ENCODE assay signal across 23 mouse cellular contexts in genomic region chr4:149504363-149504762, GRCm38 (mm10). TPM values are rescaled to one million over a fixed set of nuclear protein-coding genes. Genes with fewer than 3 reads are reported as not detected.
DNase-seq lines count a peak whose midpoint lies in the region; ATAC-seq and TF ChIP-seq lines count a peak whose summit lies in the region.
"Had no signal": no experiment of that assay in that cellular context is flagged by ENCODE, and none has a peak within 500 bp of the region (broad histone marks: within the 10 kb centered on the region; RNA-seq: fewer than 3 reads in every experiment).

No protein-coding gene starts in this region.

- in situ Hi-C loops in ES-E14 (cut with MboI; ENCODE audit: low sequenced_read_pairs in 2 of 2, unreplicated experiment in 2 of 2): no loop called here

- H3K36me3 ChIP-seq in lung, embryonic 14.5 days (ENCODE audit: insufficient read depth): peaks cover 27% of the 10 kb centered on the region
- peaks cover 4% of the 10 kb centered on the region for H3K36me3 ChIP-seq in ES-E14 (ENCODE audit: control insufficient read depth, insufficient read depth, low read length, poor library complexity, severe bottlenecking)
- peaks cover 24% of the 10 kb centered on the region; the same call in 1 of the 2 replicates for H3K36me3 ChIP-seq in embryonic facial prominence, embryonic 15.5 days
- H3K36me3 ChIP-seq in limb, embryonic 11.5 days (ENCODE audit: control insufficient read depth, insufficient read depth, low read length): peaks cover 2% of the 10 kb centered on the region; the same call in 1 of the 2 replicates

- H3K4me3 ChIP-seq in lung, embryonic 14.5 days (ENCODE audit: low read depth, low read length): no peak overlapping the region
- H3K4me3 ChIP-seq in ES-E14 (ENCODE audit: insufficient read depth in 1 of 2, low read depth in 1 of 2, low read length in 2 of 2, poor library complexity in 1 of 2, severe bottlenecking in 1 of 2): no peak overlapping the region
- no peak overlapping the region for H3K4me3 ChIP-seq in embryonic facial prominence, embryonic 15.5 days (replicated peaks)
- H3K4me3 ChIP-seq in limb, embryonic 11.5 days (ENCODE audit: low read depth, low read length): no peak overlapping the region

- no peak for TF ChIP-seq CTCF in lung, embryonic 14.5 days (IDR thresholded peaks at IDR 0.05; ENCODE audit: low read depth)

- no peak for ATAC-seq in lung, embryonic 14.5 days (ENCODE audit: insufficient read depth)
- no peak for ATAC-seq in embryonic facial prominence, embryonic 15.5 days (ENCODE audit: insufficient number of reproducible peaks, low FRiP score, low TSS enrichment, low read depth)
- no peak for ATAC-seq in limb, embryonic 11.5 days (ENCODE audit: insufficient number of reproducible peaks, low FRiP score, low TSS enrichment, low read depth)
- ATAC-seq: CD4-positive, CD25-positive, alpha-beta regulatory T cell, adult 4 months; intestine, postnatal 0 days had no signal

- H3K9ac ChIP-seq in lung, embryonic 14.5 days: no peak overlapping the region
- peak overlapping the region; percentile 43; the same call in 1 of the 2 replicates for H3K9ac ChIP-seq in ES-E14 (ENCODE audit: insufficient read depth, low read depth, low read length, poor library complexity, severe bottlenecking)
- no peak overlapping the region for H3K9ac ChIP-seq in embryonic facial prominence, embryonic 15.5 days
- H3K9ac ChIP-seq in limb, embryonic 11.5 days (ENCODE audit: low read length): no peak overlapping the region

- H3K27me3 ChIP-seq in lung, embryonic 14.5 days (ENCODE audit: insufficient read depth, low read length): no peaks in the 10 kb centered on the region
- no peaks in the 10 kb centered on the region for H3K27me3 ChIP-seq in embryonic facial prominence, embryonic 15.5 days
- H3K27me3 ChIP-seq in limb, embryonic 11.5 days (ENCODE audit: control insufficient read depth, insufficient read depth, low read length): no peaks in the 10 kb centered on the region

- DNase-seq in lung, embryonic 14.5 days: no peak
- DNase-seq in lung, postnatal 14 days: no peak
- no peak for DNase-seq in ES-E14 (ENCODE audit: low read depth, low spot score)
- no peak for DNase-seq in limb, embryonic 11.5 days (ENCODE audit: low spot score)
- DNase-seq in thymus, postnatal 0 days (ENCODE audit: low spot score): no peak
- DNase-seq in right cerebral cortex, adult 18-20 months: no peak
- no peak for DNase-seq in ovary, postnatal 10 days (ENCODE audit: low spot score)
- DNase-seq: cerebellum, adult 2 months; kidney, postnatal 14 days; right cerebral cortex, postnatal 4 days; thymus, postnatal 25 days had no signal

- 75% methylated on average over 5 of the region's 5 CpGs for WGBS in lung, embryonic 14.5 days
- 63% methylated on average over 5 of the region's 5 CpGs for WGBS in embryonic facial prominence, embryonic 15.5 days
- 73% methylated on average over 5 of the region's 5 CpGs for WGBS in limb, embryonic 11.5 days

- 0 out of 2 replicates have a peak overlapping the region, but pooled peaks have one; percentile 18 for H3K27ac ChIP-seq in lung, embryonic 14.5 days (ENCODE audit: low read depth)
- peak overlapping the region; percentile 62; the same call in 1 of the 2 replicates for H3K27ac ChIP-seq in ES-E14 (ENCODE audit: insufficient read depth, low read depth, low read length, poor library complexity, severe bottlenecking)
- peak overlapping the region; percentile 65; the same call in 1 of the 2 replicates for H3K27ac ChIP-seq in embryonic facial prominence, embryonic 15.5 days (replicated peaks)
- H3K27ac ChIP-seq in limb, embryonic 11.5 days (replicated peaks; ENCODE audit: low read depth, low read length): peak overlapping the region; percentile 60

- H3K9me3 ChIP-seq in lung, embryonic 14.5 days (ENCODE audit: low read depth, low read length): no peaks in the 10 kb centered on the region
- H3K9me3 ChIP-seq in ES-E14 (ENCODE audit: control insufficient read depth, insufficient read depth, low read depth, low read length): no peaks in the 10 kb centered on the region
- H3K9me3 ChIP-seq in embryonic facial prominence, embryonic 15.5 days (replicated peaks): no peaks in the 10 kb centered on the region
- no peaks in the 10 kb centered on the region for H3K9me3 ChIP-seq in limb, embryonic 11.5 days (ENCODE audit: control insufficient read depth, low read length)

- H3K4me1 ChIP-seq in lung, embryonic 14.5 days (ENCODE audit: insufficient read depth): no peaks in the 10 kb centered on the region
- H3K4me1 ChIP-seq in ES-E14 (ENCODE audit: control insufficient read depth in 2 of 2, insufficient read depth in 2 of 2, low read length in 2 of 2, poor library complexity in 1 of 2): peaks cover 0 to 7% of the 10 kb centered on the region in 2 experiments; a peak in 2 of 4 replicates
- no peaks in the 10 kb centered on the region for H3K4me1 ChIP-seq in embryonic facial prominence, embryonic 15.5 days
- H3K4me1 ChIP-seq in limb, embryonic 11.5 days (ENCODE audit: control insufficient read depth, insufficient read depth, low read length): peaks cover 4% of the 10 kb centered on the region; the same call in 1 of the 2 replicates

- H3K4me2 ChIP-seq in lung, embryonic 14.5 days: no peak overlapping the region
- H3K4me2 ChIP-seq in embryonic facial prominence, embryonic 15.5 days (replicated peaks): 0 out of 2 replicates have a peak overlapping the region, but pooled peaks have one; percentile 1
- H3K4me2 ChIP-seq in limb, embryonic 11.5 days (ENCODE audit: low read depth, severe bottlenecking): no peak overlapping the region

TF ChIP-seq in ES-E14, 5 proteins besides CTCF, POLR2A, EP300 and RAD21:
- TF ChIP-seq ZC3H11A (IDR thresholded peaks at IDR 0.05; ENCODE audit: borderline replicate concordance, low read depth, low read length): no peak
- TF ChIP-seq ZNF384 (IDR thresholded peaks at IDR 0.05; ENCODE audit: low read depth, low read length): no peak
- no peak for TF ChIP-seq HCFC1 (IDR thresholded peaks at IDR 0.05; ENCODE audit: borderline replicate concordance, insufficient read depth, low read length)
- no peak for TF ChIP-seq MAFK (IDR thresholded peaks at IDR 0.05; ENCODE audit: insufficient read depth, low read depth, low read length)
- no peak for TF ChIP-seq CHD2 (IDR thresholded peaks at IDR 0.05; ENCODE audit: low read depth, low read length)

RNA-seq across cellular contexts. Expression of gene Ctnnbip1, which starts 13.7 kb away (rescaled TPM):
- 65.3 and 65.4 TPM in 2 replicates for polyA plus RNA-seq in lung, embryonic 14.5 days (2014; fragmentation: Nextera tagmentation; extraction: Ambion mirVana)
- 18.3 and 19.0 TPM in 2 replicates for total RNA-seq in ES-E14 (2012; rRNA removed)
- 67.8 and 72.7 TPM in 2 replicates for polyA plus RNA-seq in embryonic facial prominence, embryonic 15.5 days (2015; fragmentation: Nextera tagmentation; extraction: Ambion mirVana)
- polyA plus RNA-seq in limb, embryonic 11.5 days (2014; fragmentation: Nextera tagmentation; extraction: Ambion mirVana): 74.7 and 84.6 TPM in 2 replicates
- 25.6 and 28.3 TPM in 2 replicates for polyA plus RNA-seq in thymus, postnatal 0 days (2015; fragmentation: Nextera tagmentation; extraction: Ambion mirVana)

RNA-seq across cellular contexts. Expression of gene Lzic, which starts 19.3 kb away (rescaled TPM):
- 51.1 and 52.8 TPM in 2 replicates for polyA plus RNA-seq in lung, embryonic 14.5 days (2014; fragmentation: Nextera tagmentation; extraction: Ambion mirVana)
- total RNA-seq in ES-E14 (2012; rRNA removed): 27.0 and 29.1 TPM in 2 replicates
- 46.2 and 46.8 TPM in 2 replicates for polyA plus RNA-seq in embryonic facial prominence, embryonic 15.5 days (2015; fragmentation: Nextera tagmentation; extraction: Ambion mirVana)
- polyA plus RNA-seq in limb, embryonic 11.5 days (2014; fragmentation: Nextera tagmentation; extraction: Ambion mirVana): 61.5 and 64.6 TPM in 2 replicates
- 62.8 and 66.6 TPM in 2 replicates for polyA plus RNA-seq in thymus, postnatal 0 days (2015; fragmentation: Nextera tagmentation; extraction: Ambion mirVana)

RNA-seq across cellular contexts. Expression of gene Nmnat1, which starts 19.4 kb away (rescaled TPM):
- 12.0 and 12.5 TPM in 2 replicates for polyA plus RNA-seq in lung, embryonic 14.5 days (2014; fragmentation: Nextera tagmentation; extraction: Ambion mirVana)
- 8.5 and 11.0 TPM in 2 replicates for total RNA-seq in ES-E14 (2012; rRNA removed)
- polyA plus RNA-seq in embryonic facial prominence, embryonic 15.5 days (2015; fragmentation: Nextera tagmentation; extraction: Ambion mirVana): 10.9 and 12.1 TPM in 2 replicates
- 15.8 and 16.5 TPM in 2 replicates for polyA plus RNA-seq in limb, embryonic 11.5 days (2014; fragmentation: Nextera tagmentation; extraction: Ambion mirVana)
- 13.4 and 15.3 TPM in 2 replicates for polyA plus RNA-seq in thymus, postnatal 0 days (2015; fragmentation: Nextera tagmentation; extraction: Ambion mirVana)

RNA-seq across cellular contexts. Expression of gene Tmem274, which starts 27.2 kb away (rescaled TPM):
- 0.32 TPM in 1 of 2 replicates, not detected in the other for polyA plus RNA-seq in lung, embryonic 14.5 days (2014; fragmentation: Nextera tagmentation; extraction: Ambion mirVana)
- total RNA-seq in ES-E14 (2012; rRNA removed): not detected in 2 replicates
- 0.28 and 0.39 TPM in 2 replicates for polyA plus RNA-seq in embryonic facial prominence, embryonic 15.5 days (2015; fragmentation: Nextera tagmentation; extraction: Ambion mirVana)
- polyA plus RNA-seq in limb, embryonic 11.5 days (2014; fragmentation: Nextera tagmentation; extraction: Ambion mirVana): 0.55 TPM in 1 of 2 replicates, not detected in the other
- polyA plus RNA-seq in thymus, postnatal 0 days (2015; fragmentation: Nextera tagmentation; extraction: Ambion mirVana): 0.31 TPM in 1 of 2 replicates, not detected in the other
- total RNA-seq: gastrocnemius, adult 8-10 months; heart, adult 8-10 months; heart, postnatal 25 days; layer of hippocampus, postnatal 25 days; left cerebral cortex, postnatal 36 days; megakaryocyte progenitor cell, adult 5-6 weeks had no signal
- polyA plus RNA-seq: brain, embryonic 14.5 days; cortical plate, adult 2 months; intestine, postnatal 0 days; stomach, embryonic 14.5 days had no signal

RNA-seq across cellular contexts. Expression of gene Rbp7, which starts 49.6 kb away (rescaled TPM):
- 1.4 and 1.7 TPM in 2 replicates for polyA plus RNA-seq in lung, embryonic 14.5 days (2014; fragmentation: Nextera tagmentation; extraction: Ambion mirVana)
- total RNA-seq in ES-E14 (2012; rRNA removed): 1.4 and 2.7 TPM in 2 replicates
- polyA plus RNA-seq in embryonic facial prominence, embryonic 15.5 days (2015; fragmentation: Nextera tagmentation; extraction: Ambion mirVana): 0.77 and 1.6 TPM in 2 replicates
- polyA plus RNA-seq in limb, embryonic 11.5 days (2014; fragmentation: Nextera tagmentation; extraction: Ambion mirVana): not detected in 2 replicates
- 12.6 and 18.0 TPM in 2 replicates for polyA plus RNA-seq in thymus, postnatal 0 days (2015; fragmentation: Nextera tagmentation; extraction: Ambion mirVana)
- total RNA-seq: layer of hippocampus, postnatal 25 days; megakaryocyte progenitor cell, adult 5-6 weeks had no signal
- polyA plus RNA-seq: brain, embryonic 14.5 days; CD4-positive, CD25-positive, alpha-beta regulatory T cell, adult 4 months had no signal
